Mouse (Mus musculus) retina, postnatal 1 day (tissue): Measurements from ENCODE around the gene Mcoln1.

Source experiments
- DNase-seq: peaks from one replicate; pipeline ENCODE4 v3.0.0-alpha.2; 2012

Gene Mcoln1

GRCm38 (mm10) chr8:3499751-3500150 is 506 bp upstream of the Mcoln1 start:
- no peak for DNase-seq

GRCm38 (mm10) chr8:3502217-3502616 is 2.0 kb downstream of the Mcoln1 start:
- DNase-seq, result no peak

- no peak for DNase-seq
These were observed 7.9 kb downstream of the Mcoln1 start for GRCm38 (mm10) chr8:3507979-3508754.

- DNase-seq, result no peak
These were observed 14.5 kb downstream of the Mcoln1 start for GRCm38 (mm10) chr8:3514681-3515247.

GRCm38 (mm10) chr8:3515260-3515671 is 15.0 kb downstream of the Mcoln1 start, which contains the start of gene Pnpla6:
Pnpla6 (plus strand) TSS chr8:3515384.
- DNase-seq, result peak; percentile 86

GRCm38 (mm10) chr8:3515771-3516417 is 15.6 kb downstream of the Mcoln1 start:
- peak; percentile 64 for DNase-seq

GRCm38 (mm10) chr8:3516450-3517116 is 16.3 kb downstream of the Mcoln1 start:
- DNase-seq, result peak; percentile 95

GRCm38 (mm10) chr8:3517117-3517495 is 16.8 kb downstream of the Mcoln1 start:
- no peak for DNase-seq

- no peak for DNase-seq
These were observed 21.9 kb downstream of the Mcoln1 start for GRCm38 (mm10) chr8:3522007-3522697.

GRCm38 (mm10) chr8:3530816-3531215 is 30.6 kb downstream of the Mcoln1 start:
- DNase-seq, result no peak

GRCm38 (mm10) chr8:3531936-3532335 is 31.7 kb downstream of the Mcoln1 start:
- DNase-seq, result no peak

- no peak for DNase-seq
These were observed 36.0 kb downstream of the Mcoln1 start for GRCm38 (mm10) chr8:3536053-3536841.

GRCm38 (mm10) chr8:3536940-3537339 is 36.7 kb downstream of the Mcoln1 start:
- DNase-seq, result no peak

- DNase-seq, result no peak
These were observed 37.4 kb downstream of the Mcoln1 start for GRCm38 (mm10) chr8:3537666-3538065.

GRCm38 (mm10) chr8:3539146-3539545 is 38.9 kb downstream of the Mcoln1 start:
- no peak for DNase-seq

GRCm38 (mm10) chr8:3540076-3540475 is 39.8 kb downstream of the Mcoln1 start:
- DNase-seq, result no peak

- DNase-seq, result no peak
These were observed 46.3 kb downstream of the Mcoln1 start for GRCm38 (mm10) chr8:3546511-3546910.

GRCm38 (mm10) chr8:3552240-3552639 is 52.0 kb downstream of the Mcoln1 start:
- DNase-seq, result no peak

GRCm38 (mm10) chr8:3556114-3556513 is 55.9 kb downstream of the Mcoln1 start:
- peak; percentile 5 for DNase-seq
